Mouse (Mus musculus) limb, embryonic 14.5 days (tissue): ENCODE results near the gene Vegfd. TPM values are rescaled to one million over a fixed set of nuclear protein-coding genes. Genes with fewer than 3 reads are reported as not detected.

Experiments used
- ATAC-seq: fragments of 200-750 bp; cut with Nextera tagmentation; 2 replicates; pipeline ENCODE4 v1.8.0; 2017; ENCODE audit warnings: low read depth, moderate number of reproducible peaks, moderate TSS enrichment; ENCODE audit not compliant: low FRiP score
- DNase-seq: peaks from one replicate; pipeline ENCODE4 v3.0.0-alpha.2; 2015; ENCODE audit warnings: low spot score
- H3K27ac ChIP-seq: fragments of 300-500 bp; sonication (generic); replicated peaks from 2 replicates; pipeline ENCODE4 v1.5.1; 2014; ENCODE audit warnings: low read depth, mild to moderate bottlenecking, low read length, moderate library complexity, mixed read lengths
- H3K27me3 ChIP-seq: fragments of 300-500 bp; sonication (generic); 2 replicates; pipeline ENCODE4 v1.6.1; 2014; ENCODE audit warnings: low read length, mixed read lengths; ENCODE audit not compliant: control insufficient read depth, insufficient read depth
- H3K36me3 ChIP-seq: fragments of 300-500 bp; sonication (generic); 2 replicates; pipeline ENCODE4 v1.6.1; 2014; ENCODE audit warnings: mild to moderate bottlenecking, low read length, moderate library complexity, mixed read lengths; ENCODE audit not compliant: control insufficient read depth, insufficient read depth
- H3K4me1 ChIP-seq: fragments of 300-500 bp; sonication (generic); 2 replicates; pipeline ENCODE4 v1.6.1; 2014; ENCODE audit warnings: antibody characterized with exemption, low read length, mixed read lengths; ENCODE audit not compliant: control insufficient read depth, insufficient read depth
- H3K4me2 ChIP-seq: fragments of 300-500 bp; sonication (generic); replicated peaks from 2 replicates; pipeline ENCODE4 v1.6.1; 2014; ENCODE audit warnings: low read depth, mild to moderate bottlenecking, low read length, moderate library complexity; ENCODE audit not compliant: severe bottlenecking
- H3K4me3 ChIP-seq: fragments of 300-500 bp; sonication (generic); replicated peaks from 2 replicates; pipeline ENCODE4 v1.5.1; 2014; ENCODE audit warnings: low read length
- H3K9ac ChIP-seq: fragments of 300-500 bp; sonication (generic); 2 replicates; pipeline ENCODE4 v1.6.1; 2014; ENCODE audit warnings: mild to moderate bottlenecking, low read depth, low read length, moderate library complexity; ENCODE audit not compliant: severe bottlenecking
- H3K9me3 ChIP-seq: fragments of 300-500 bp; sonication (generic); 2 replicates; pipeline ENCODE4 v1.6.1; 2016; ENCODE audit warnings: low read length; ENCODE audit not compliant: control insufficient read depth
- POLR2A ChIP-seq: fragments of 200-500 bp; IDR thresholded peaks from 2 replicates; pipeline ENCODE4 v1.8.0; 2012; ENCODE audit warnings: inconsistent platforms, mild to moderate bottlenecking, moderate library complexity, borderline replicate concordance; ENCODE audit not compliant: insufficient read depth, insufficient read length; ENCODE audit errors: extremely low read depth
- WGBS: fragments of 180-500 bp; shearing (Covaris S2); extraction: QIAGEN DNeasy Blood & Tissue Kit; methylation state at CpG from one replicate; pipeline ENCODE4 v1.1.7; 2014; 5-methylcytosine and 5-hydroxymethylcytosine counted together
- polyA plus RNA-seq, 2 experiments: library from polyadenylated mRNA; depleted of rRNA in 1 of 2; stranded (reverse) in 1 of 2; unstranded in 1 of 2; fragments of >200 nt; fragmentation: Nextera tagmentation in 1 of 2; extraction: Ambion mirVana in 1 of 2; gene quantifications; 2 replicates each; pipeline versions ENCODE4 v1.2.1 to v1.2.3; 2012 to 2014

Vegfd gene
- polyA plus RNA-seq, 2 experiments = 7.7 to 9.1 TPM

- DNase-seq (no peak), ATAC-seq (no peak)
- H3K4me2 ChIP-seq = no peak overlapping the region
- H3K27me3 ChIP-seq = no peaks in the 10 kb centered on the region; the same call in 1 of the 2 replicates
- H3K9ac ChIP-seq = no peak overlapping the region
- H3K4me3 ChIP-seq = no peak overlapping the region
- 90% methylated on average over 2 of the region's 2 CpGs for WGBS
- no peaks in the 10 kb centered on the region for H3K4me1 ChIP-seq
- H3K36me3 ChIP-seq = peaks cover 9% of the 10 kb centered on the region
- H3K9me3 ChIP-seq = no peaks in the 10 kb centered on the region
- H3K27ac ChIP-seq = no peak overlapping the region
- TF ChIP-seq POLR2A = no peak
Measured at GRCm38 (mm10) chrX:164428224-164428623, 55.0 kb downstream of the Vegfd start.

- ATAC-seq (no peak), DNase-seq (no peak)
- no peak for TF ChIP-seq POLR2A
- Histone ChIP-seq H3K27ac (no peak overlapping the region), H3K9ac (no peak overlapping the region), H3K4me1 (no peaks in the 10 kb centered on the region), H3K4me2 (no peak overlapping the region), H3K4me3 (no peak overlapping the region), H3K36me3 (peaks cover 9% of the 10 kb centered on the region), H3K9me3 (no peaks in the 10 kb centered on the region), H3K27me3 (no peaks in the 10 kb centered on the region)
- 86% methylated on average over 6 of the region's 6 CpGs for WGBS
Measured at GRCm38 (mm10) chrX:164430621-164431020, 57.4 kb downstream of the Vegfd start.

GRCm38 (mm10) chrX:164431133-164431532, 58.0 kb downstream of the Vegfd start:
- Histone ChIP-seq H3K9ac (no peak overlapping the region), H3K9me3 (no peaks in the 10 kb centered on the region), H3K36me3 (peaks cover 9% of the 10 kb centered on the region), H3K4me2 (no peak overlapping the region), H3K4me1 (no peaks in the 10 kb centered on the region), H3K27ac (no peak overlapping the region), H3K4me3 (no peak overlapping the region), H3K27me3 (no peaks in the 10 kb centered on the region)
- ATAC-seq (no peak), DNase-seq (no peak)
- 82% methylated on average over 2 of the region's 2 CpGs for WGBS
- TF ChIP-seq POLR2A = no peak

- Histone ChIP-seq H3K27me3 (no peaks in the 10 kb centered on the region), H3K4me1 (no peaks in the 10 kb centered on the region)
Measured at GRCm38 (mm10) chrX:164431541-164431940, 58.4 kb downstream of the Vegfd start.

GRCm38 (mm10) chrX:164432682-164433081, 59.5 kb downstream of the Vegfd start:
- no peak overlapping the region for H3K4me3 ChIP-seq
- no peak for TF ChIP-seq POLR2A
- DNase-seq = no peak
- H3K27ac ChIP-seq = no peak overlapping the region
- H3K27me3 ChIP-seq = no peaks in the 10 kb centered on the region
- no peak overlapping the region for H3K4me2 ChIP-seq
- H3K36me3 ChIP-seq = peaks cover 9% of the 10 kb centered on the region
- WGBS = 96% methylated on average over 9 of the region's 9 CpGs
- H3K4me1 ChIP-seq = no peaks in the 10 kb centered on the region
- no peak overlapping the region for H3K9ac ChIP-seq
- ATAC-seq = no peak
- H3K9me3 ChIP-seq = no peaks in the 10 kb centered on the region

More at GRCm38 (mm10) chrX:164431541-164431940, 58.4 kb downstream of the Vegfd start:
- H3K9me3 ChIP-seq = no peaks in the 10 kb centered on the region
- DNase-seq (no peak), ATAC-seq (no peak)
- no peak overlapping the region for H3K4me3 ChIP-seq
- peaks cover 9% of the 10 kb centered on the region for H3K36me3 ChIP-seq
- TF ChIP-seq POLR2A = no peak
- no peak overlapping the region for H3K9ac ChIP-seq
- no peak overlapping the region for H3K27ac ChIP-seq
- WGBS = 88% methylated on average over 6 of the region's 6 CpGs
- no peak overlapping the region for H3K4me2 ChIP-seq

GRCm38 (mm10) chrX:164436709-164437108, 63.5 kb downstream of the Vegfd start, which contains the start of gene Asb11:
Gene Asb11, plus strand, starts transcription at chrX:164436994.
- Histone ChIP-seq H3K27ac (no peak within 1 kb of the TSS), H3K9ac (no peak within 1 kb of the TSS), H3K4me3 (no peak within 1 kb of the TSS), H3K9me3 (no peaks in the 10 kb centered on the region), H3K36me3 (no peaks in the 10 kb centered on the region; the same call in 1 of the 2 replicates), H3K4me1 (no peaks in the 10 kb centered on the region), H3K4me2 (no peak within 1 kb of the TSS), H3K27me3 (no peaks in the 10 kb centered on the region)
- ATAC-seq (no peak), DNase-seq (no peak)
- TF ChIP-seq POLR2A = no peak
- WGBS = 59% methylated on average over 8 of the region's 8 CpGs
